Mouse (Mus musculus) MEL (cell line): ENCODE results near the gene Plcxd2. TPM values are rescaled to one million over a fixed set of nuclear protein-coding genes. Genes with fewer than 3 reads are reported as not detected.

ENCODE experiments used
- DNase-seq: peaks from one replicate; pipeline ENCODE4 v3.0.0; 2011; ENCODE audit warnings: low read depth, low spot score
- H3K27ac ChIP-seq: 2 replicates; pipeline ENCODE4 v1.5.1; 2012; ENCODE audit warnings: low read depth, mild to moderate bottlenecking, control low read depth, low read length, moderate library complexity; ENCODE audit not compliant: control insufficient read depth
- H3K27me3 ChIP-seq, 2 experiments: fragments of 150-350 bp in 1 of 2; sonication (generic) in 1 of 2; 2 replicates each; pipeline ENCODE4 v1.6.1; 2012; ENCODE audit warnings: low read length in 2 of 2, mild to moderate bottlenecking in 2 of 2, improper control_type of control experiment in 1 of 2, moderate library complexity in 1 of 2; ENCODE audit not compliant: insufficient read depth in 2 of 2, control insufficient read depth in 1 of 2
- H3K36me3 ChIP-seq, 2 experiments: 2 replicates each; pipeline ENCODE4 v1.6.1; 2012 to 2014; ENCODE audit warnings: low read length in 2 of 2, improper control_type of control experiment in 1 of 2, inconsistent platforms in 1 of 2, mild to moderate bottlenecking in 1 of 2; ENCODE audit not compliant: insufficient read depth in 2 of 2, control insufficient read depth in 1 of 2
- H3K4me1 ChIP-seq, 2 experiments: fragments of 150-350 bp in 1 of 2; sonication (generic) in 1 of 2; 2 replicates each; pipeline ENCODE4 v1.6.1; 2012; ENCODE audit warnings: low read length in 2 of 2, improper control_type of control experiment in 1 of 2, mild to moderate bottlenecking in 1 of 2; ENCODE audit not compliant: insufficient read depth in 2 of 2, control insufficient read depth in 1 of 2
- H3K4me3 ChIP-seq, 2 experiments: fragments of 150-350 bp in 1 of 2; sonication (generic) in 1 of 2; 2 replicates each; pipeline ENCODE4 v1.5.1; 2012; ENCODE audit warnings: low read depth in 2 of 2, low read length in 2 of 2, mild to moderate bottlenecking in 2 of 2, moderate library complexity in 2 of 2, control low read depth in 1 of 2, improper control_type of control experiment in 1 of 2; ENCODE audit not compliant: control insufficient read depth in 1 of 2, insufficient read depth in 1 of 2
- H3K79me2 ChIP-seq: 2 replicates; pipeline ENCODE4 v1.6.1; 2012; ENCODE audit warnings: mild to moderate bottlenecking, low read length, moderate library complexity; ENCODE audit not compliant: control insufficient read depth, poor library complexity, insufficient read depth
- H3K9ac ChIP-seq: 2 replicates; pipeline ENCODE4 v1.6.1; 2012; ENCODE audit warnings: low read depth, mild to moderate bottlenecking, control low read depth, low read length, moderate library complexity; ENCODE audit not compliant: control insufficient read depth, poor library complexity, severe bottlenecking
- H3K9me3 ChIP-seq: fragments of 150-350 bp; sonication (generic); replicated peaks from 2 replicates; pipeline ENCODE4 v1.6.1; 2012; ENCODE audit warnings: mild to moderate bottlenecking, low read length, improper control_type of control experiment, moderate library complexity; ENCODE audit not compliant: insufficient read depth
- BHLHE40 ChIP-seq: IDR thresholded peaks from 2 replicates; pipeline ENCODE4 v1.6.1; 2012; ENCODE audit warnings: low read depth, mild to moderate bottlenecking, inconsistent platforms, low read length, improper control_type of control experiment, borderline replicate concordance
- CHD1 ChIP-seq: IDR thresholded peaks from 2 replicates; pipeline ENCODE4 v1.6.1; 2012; ENCODE audit warnings: low read depth, mild to moderate bottlenecking, inconsistent platforms, low read length, improper control_type of control experiment
- E2F4 ChIP-seq: IDR thresholded peaks from 2 replicates; pipeline ENCODE4 v1.6.1; 2011; ENCODE audit warnings: low read depth, low read length, improper control_type of control experiment, borderline replicate concordance
- ELF1 ChIP-seq: IDR thresholded peaks from 2 replicates; pipeline ENCODE4 v1.6.1; 2014; ENCODE audit warnings: low read depth, mild to moderate bottlenecking, inconsistent platforms, low read length, improper control_type of control experiment, moderate library complexity
- ETS1 ChIP-seq: IDR thresholded peaks from 2 replicates; pipeline ENCODE4 v1.6.1; 2012; ENCODE audit warnings: low read depth, mild to moderate bottlenecking, inconsistent platforms, low read length, improper control_type of control experiment, moderate library complexity
- GATA1 ChIP-seq: IDR thresholded peaks from 2 replicates; pipeline ENCODE4 v1.6.1; 2011; ENCODE audit warnings: low read depth, low read length, improper control_type of control experiment
- KAT2A ChIP-seq: conservative IDR thresholded peaks from 2 replicates; pipeline ENCODE4 v1.6.1; 2012; ENCODE audit warnings: low read depth, low read length, improper control_type of control experiment, inconsistent platforms
- MAFK ChIP-seq: IDR thresholded peaks from 2 replicates; pipeline ENCODE4 v1.6.1; 2011; ENCODE audit warnings: low read depth, mild to moderate bottlenecking, low read length, improper control_type of control experiment, borderline replicate concordance
- MAZ ChIP-seq: IDR thresholded peaks from 2 replicates; pipeline ENCODE4 v1.6.1; 2012; ENCODE audit warnings: low read depth, mild to moderate bottlenecking, inconsistent platforms, low read length, improper control_type of control experiment
- MYC ChIP-seq: IDR thresholded peaks from 2 replicates; pipeline ENCODE4 v1.6.1; 2011; ENCODE audit warnings: low read depth, mild to moderate bottlenecking, low read length, improper control_type of control experiment, moderate library complexity
- NELFE ChIP-seq: IDR thresholded peaks from 2 replicates; pipeline ENCODE4 v1.6.1; 2011; ENCODE audit warnings: low read depth, low read length, improper control_type of control experiment
- NRF1 ChIP-seq: IDR thresholded peaks from 2 replicates; pipeline ENCODE4 v1.6.1; 2014; ENCODE audit warnings: low read depth, mild to moderate bottlenecking, inconsistent platforms, low read length, improper control_type of control experiment, moderate library complexity; ENCODE audit not compliant: poor library complexity, insufficient read depth, severe bottlenecking
- POLR2AphosphoS2 ChIP-seq: IDR thresholded peaks from 2 replicates; pipeline ENCODE4 v1.6.1; 2011; ENCODE audit warnings: low read length, improper control_type of control experiment
- POLR2AphosphoS5 ChIP-seq: IDR thresholded peaks from 2 replicates; pipeline ENCODE4 v1.6.1; 2012; ENCODE audit warnings: low read depth, borderline replicate concordance, mild to moderate bottlenecking, inconsistent platforms, low read length, moderate library complexity, mixed read lengths
- RCOR1 ChIP-seq: IDR thresholded peaks from 2 replicates; pipeline ENCODE4 v1.6.1; 2012; ENCODE audit warnings: low read depth, mild to moderate bottlenecking, inconsistent platforms, low read length, improper control_type of control experiment
- SIN3A ChIP-seq: IDR thresholded peaks from 2 replicates; pipeline ENCODE4 v1.6.1; 2012; ENCODE audit warnings: low read length, improper control_type of control experiment, inconsistent platforms
- SMC3 ChIP-seq: IDR thresholded peaks from 2 replicates; pipeline ENCODE4 v1.6.1; 2011; ENCODE audit warnings: low read depth, low read length, improper control_type of control experiment
- TAL1 ChIP-seq: IDR thresholded peaks from 2 replicates; pipeline ENCODE4 v1.6.1; 2012; ENCODE audit warnings: mild to moderate bottlenecking, inconsistent platforms, low read length, moderate library complexity, mixed read lengths
- TBP ChIP-seq: IDR thresholded peaks from 2 replicates; pipeline ENCODE4 v1.8.0; 2011; ENCODE audit warnings: low read depth, low read length, improper control_type of control experiment
- UBTF ChIP-seq: IDR thresholded peaks from 2 replicates; pipeline ENCODE4 v1.6.1; 2012; ENCODE audit warnings: low read depth, mild to moderate bottlenecking, inconsistent platforms, low read length, improper control_type of control experiment, moderate library complexity, borderline replicate concordance; ENCODE audit not compliant: insufficient read depth
- USF1 ChIP-seq: IDR thresholded peaks from 2 replicates; pipeline ENCODE4 v1.6.1; 2014; ENCODE audit warnings: low read depth, mild to moderate bottlenecking, inconsistent platforms, low read length, improper control_type of control experiment, moderate library complexity
- ZC3H11A ChIP-seq: IDR thresholded peaks from 2 replicates; pipeline ENCODE4 v1.6.1; 2012; ENCODE audit warnings: low read depth, mild to moderate bottlenecking, inconsistent platforms, low read length, improper control_type of control experiment
- ZKSCAN1 ChIP-seq: IDR thresholded peaks from 2 replicates; pipeline ENCODE4 v1.6.1; 2012; ENCODE audit warnings: low read depth, mild to moderate bottlenecking, inconsistent platforms, low read length, improper control_type of control experiment, moderate library complexity
- ZMIZ1 ChIP-seq: IDR thresholded peaks from 2 replicates; pipeline ENCODE4 v1.6.1; 2012; ENCODE audit warnings: low read depth, mild to moderate bottlenecking, inconsistent platforms, low read length, improper control_type of control experiment, moderate library complexity
- polyA plus RNA-seq, 2 experiments: library from polyadenylated mRNA; stranded (reverse) in 1 of 2; unstranded in 1 of 2; fragments of >175 nt in 1 of 2; fragments of >200 nt in 1 of 2; gene quantifications; 2 replicates each; pipeline versions ENCODE4 v1.2.1 to v1.2.4; 2012; ENCODE audit warnings: low replicate concordance in 2 of 2, low read depth in 1 of 2; ENCODE audit not compliant: insufficient read length in 2 of 2, insufficient read depth in 1 of 2, missing spikeins in 1 of 2
- total RNA-seq: library from RNA; depleted of rRNA; stranded (reverse); fragments of 300-350 nt; gene quantifications from 2 replicates; pipeline ENCODE4 v1.2.3, GENCODE M21; 2012

Gene Plcxd2
- total and polyA plus RNA-seq, 3 experiments = not detected

GRCm38 (mm10) chr16:45999374-46000191 lies 10.4 kb downstream of the Plcxd2 start:
- TF ChIP-seq RCOR1 = no peak
- TF ChIP-seq NELFE = no peak
- no peak for TF ChIP-seq TBP
- TF ChIP-seq ETS1 = no peak
- no peak for TF ChIP-seq BHLHE40
- no peak for TF ChIP-seq MYC
- TF ChIP-seq CHD1 = no peak
- no peak for TF ChIP-seq NRF1
- no peak for TF ChIP-seq GATA1
- no peak for TF ChIP-seq ZC3H11A
- no peak for TF ChIP-seq ELF1
- TF ChIP-seq TAL1 = no peak
- no peak for TF ChIP-seq ZMIZ1
- TF ChIP-seq USF1 = no peak
- no peak for TF ChIP-seq UBTF
- no peaks in the 10 kb centered on the region for H3K36me3 ChIP-seq
- no peaks in the 10 kb centered on the region for H3K4me1 ChIP-seq
- no peaks in the 10 kb centered on the region for H3K79me2 ChIP-seq
- H3K4me3 ChIP-seq = no peak overlapping the region
- no peak overlapping the region for H3K27ac ChIP-seq
- H3K27me3 ChIP-seq = no peaks in the 10 kb centered on the region
- H3K9ac ChIP-seq = no peak overlapping the region
- no peak for DNase-seq
- no peaks in the 10 kb centered on the region for H3K9me3 ChIP-seq

GRCm38 (mm10) chr16:45998231-45998630 lies 11.8 kb downstream of the Plcxd2 start:
- Histone ChIP-seq H3K9me3 (no peaks in the 10 kb centered on the region), H3K27me3 (no peaks in the 10 kb centered on the region), H3K27ac (no peak overlapping the region), H3K9ac (no peak overlapping the region), H3K79me2 (no peaks in the 10 kb centered on the region), H3K4me1 (no peaks in the 10 kb centered on the region), H3K36me3 (no peaks in the 10 kb centered on the region), H3K4me3 (no peak overlapping the region)
- TF ChIP-seq MAFK (no peak), KAT2A (no peak), ELF1 (no peak), MAZ (no peak), TBP (no peak), SMC3 (no peak), UBTF (no peak), E2F4 (no peak), POLR2AphosphoS2 (no peak), RCOR1 (no peak), POLR2AphosphoS5 (no peak), ZKSCAN1 (no peak), SIN3A (no peak)
- DNase-seq = no peak
